Mouse (Mus musculus) heart, embryonic 14.5 days (tissue): ENCODE data around the gene Imp3. TPM values are rescaled to one million over a fixed set of nuclear protein-coding genes. Genes with fewer than 3 reads are reported as not detected.
"Not testable (repeated sequence)": the region's sequence is repeated elsewhere in the genome, so short reads cannot be mapped to it uniquely, and the experiment has no call there.

Experiments used
- ATAC-seq: fragments of 200-750 bp; cut with Nextera tagmentation; 2 replicates; pipeline ENCODE4 v1.8.0; 2017; ENCODE audit warnings: low read depth, moderate TSS enrichment; ENCODE audit not compliant: insufficient number of reproducible peaks, insufficient read depth, low FRiP score
- H3K27ac ChIP-seq, 2 experiments: fragments of 200-500 bp in 1 of 2; fragments of 300-500 bp in 1 of 2; sonication (generic) in 1 of 2; replicated peaks in 1 of 2; 2 replicates each; pipeline ENCODE4 v1.5.1; 2012 to 2014; ENCODE audit warnings: low read depth in 2 of 2, low read length in 2 of 2, control low read depth in 1 of 2, mild to moderate bottlenecking in 1 of 2, mixed read lengths in 1 of 2; ENCODE audit not compliant: control insufficient read depth in 1 of 2, insufficient read depth in 1 of 2
- H3K27me3 ChIP-seq: fragments of 300-500 bp; sonication (generic); 2 replicates; pipeline ENCODE4 v1.6.1; 2014; ENCODE audit warnings: mild to moderate bottlenecking, low read length, control low read depth; ENCODE audit not compliant: control insufficient read depth, insufficient read depth
- H3K36me3 ChIP-seq: fragments of 300-500 bp; sonication (generic); 2 replicates; pipeline ENCODE4 v1.6.1; 2014; ENCODE audit warnings: mild to moderate bottlenecking, control low read depth, low read length, mixed read lengths; ENCODE audit not compliant: control insufficient read depth, insufficient read depth
- H3K4me1 ChIP-seq, 2 experiments: fragments of 200-500 bp in 1 of 2; fragments of 300-500 bp in 1 of 2; sonication (generic) in 1 of 2; 2 replicates each; pipeline ENCODE4 v1.6.1; 2012 to 2014; ENCODE audit warnings: low read length in 2 of 2, control low read depth in 1 of 2, mixed read lengths in 1 of 2; ENCODE audit not compliant: control insufficient read depth in 2 of 2, insufficient read depth in 2 of 2
- H3K4me2 ChIP-seq: fragments of 300-500 bp; sonication (generic); 2 replicates; pipeline ENCODE4 v1.6.1; 2014; ENCODE audit warnings: mild to moderate bottlenecking, low read length
- H3K4me3 ChIP-seq, 2 experiments: fragments of 200-500 bp in 1 of 2; fragments of 300-500 bp in 1 of 2; sonication (generic) in 1 of 2; 2 replicates each; pipeline ENCODE4 v1.5.1; 2012 to 2014; ENCODE audit warnings: low read length in 2 of 2, mild to moderate bottlenecking in 2 of 2, control low read depth in 1 of 2, low read depth in 1 of 2, moderate library complexity in 1 of 2; ENCODE audit not compliant: control insufficient read depth in 1 of 2, insufficient read depth in 1 of 2
- H3K9ac ChIP-seq: fragments of 300-500 bp; sonication (generic); 2 replicates; pipeline ENCODE4 v1.6.1; 2014; ENCODE audit warnings: mild to moderate bottlenecking, low read length
- H3K9me3 ChIP-seq: fragments of 300-500 bp; sonication (generic); 2 replicates; pipeline ENCODE4 v1.6.1; 2016; ENCODE audit warnings: low read length, control low read depth; ENCODE audit not compliant: control insufficient read depth
- whole genome bisulfite sequencing: fragments of 180-500 bp; shearing (Covaris S2); extraction: QIAGEN DNeasy Blood & Tissue Kit; methylation state at CpG from one replicate; pipeline ENCODE4 v1.1.7; 2014; 5-methylcytosine and 5-hydroxymethylcytosine counted together
- polyA plus RNA-seq: library from polyadenylated mRNA; unstranded; fragments of >200 nt; fragmentation: Nextera tagmentation; extraction: Ambion mirVana; gene quantifications from 2 replicates; pipeline ENCODE4 v1.2.1, GENCODE M21; 2014

Imp3 gene
- polyA plus RNA-seq, 1 experiment from 2014 or later = 70.5 TPM

- not testable (repeated sequence) for H3K27me3 ChIP-seq, H3K9ac ChIP-seq, H3K36me3 ChIP-seq, H3K4me1 ChIP-seq, H3K4me2 ChIP-seq, H3K27ac ChIP-seq, ATAC-seq, H3K4me3 ChIP-seq, H3K9me3 ChIP-seq
- WGBS = 41% methylated on average over 4 of the region's 4 CpGs
Observed at GRCm38 (mm10) chr9:56909991-56910390, 27.3 kb upstream of the Imp3 start.

GRCm38 (mm10) chr9:56911017-56911416, 26.3 kb upstream of the Imp3 start:
- Histone ChIP-seq H3K27ac (no peak overlapping the region), H3K4me1 (peaks cover 2 to 5% of the 10 kb centered on the region in 2 experiments; a peak in 2 of 4 replicates), H3K9ac (no peak overlapping the region), H3K4me3 (no peak overlapping the region), H3K27me3 (no peaks in the 10 kb centered on the region), H3K36me3 (peaks cover 16% of the 10 kb centered on the region), H3K9me3 (no peaks in the 10 kb centered on the region), H3K4me2 (no peak overlapping the region)
- ATAC-seq = no peak
- WGBS = 48% methylated on average over 1 of the region's 1 CpGs

GRCm38 (mm10) chr9:56913991-56914390, 23.3 kb upstream of the Imp3 start:
- H3K27ac ChIP-seq = no peak overlapping the region
- 79% methylated on average over 9 of the region's 9 CpGs for WGBS
- peaks cover 45% of the 10 kb centered on the region for H3K36me3 ChIP-seq
- H3K9me3 ChIP-seq = no peaks in the 10 kb centered on the region
- H3K9ac ChIP-seq = no peak overlapping the region
- no peak for ATAC-seq
- no peak overlapping the region for H3K4me3 ChIP-seq
- H3K4me2 ChIP-seq = no peak overlapping the region
- H3K27me3 ChIP-seq = no peaks in the 10 kb centered on the region
- no peaks in the 10 kb centered on the region; a peak in 1 of 4 replicates for H3K4me1 ChIP-seq

GRCm38 (mm10) chr9:56915116-56915515, 22.2 kb upstream of the Imp3 start:
- Histone ChIP-seq H3K9me3 (no peaks in the 10 kb centered on the region), H3K4me2 (no peak overlapping the region), H3K27me3 (no peaks in the 10 kb centered on the region), H3K36me3 (peaks cover 57% of the 10 kb centered on the region), H3K4me3 (no peak overlapping the region), H3K27ac (no peak overlapping the region), H3K4me1 (no peaks in the 10 kb centered on the region; a peak in 1 of 4 replicates), H3K9ac (no peak overlapping the region)
- ATAC-seq = no peak
- 65% methylated on average over 1 of the region's 1 CpGs for WGBS

GRCm38 (mm10) chr9:56915695-56916410, 21.4 kb upstream of the Imp3 start:
- H3K4me3 ChIP-seq = no peak overlapping the region
- H3K9ac ChIP-seq = no peak overlapping the region
- no peaks in the 10 kb centered on the region for H3K9me3 ChIP-seq
- H3K36me3 ChIP-seq = peaks cover 62% of the 10 kb centered on the region
- WGBS = 67% methylated on average over 5 of the region's 5 CpGs
- H3K27me3 ChIP-seq = no peaks in the 10 kb centered on the region
- no peaks in the 10 kb centered on the region; a peak in 1 of 4 replicates for H3K4me1 ChIP-seq
- no peak overlapping the region for H3K27ac ChIP-seq
- H3K4me2 ChIP-seq = no peak overlapping the region
- ATAC-seq = no peak

- Histone ChIP-seq H3K27ac (no peak overlapping the region), H3K9ac (no peak overlapping the region), H3K4me2 (no peak overlapping the region), H3K4me3 (no peak overlapping the region), H3K4me1 (no peaks in the 10 kb centered on the region; a peak in 1 of 4 replicates), H3K36me3 (peaks cover 74% of the 10 kb centered on the region), H3K27me3 (no peaks in the 10 kb centered on the region), H3K9me3 (no peaks in the 10 kb centered on the region)
- no peak for ATAC-seq
- WGBS = 89% methylated on average over 2 of the region's 2 CpGs
Observed at GRCm38 (mm10) chr9:56917131-56917530, 20.1 kb upstream of the Imp3 start.

GRCm38 (mm10) chr9:56918466-56918865, 18.8 kb upstream of the Imp3 start:
- Histone ChIP-seq H3K27me3 (no peaks in the 10 kb centered on the region), H3K9ac (no peak overlapping the region), H3K4me1 (peaks cover 7 to 10% of the 10 kb centered on the region in 2 experiments), H3K9me3 (no peaks in the 10 kb centered on the region), H3K27ac (no peak overlapping the region), H3K4me3 (no peak overlapping the region), H3K4me2 (no peak overlapping the region), H3K36me3 (peaks cover 83% of the 10 kb centered on the region)
- WGBS = 94% methylated on average over 13 of the region's 13 CpGs
- ATAC-seq = no peak

- H3K4me2 ChIP-seq = peak overlapping the region; percentile 95
- peaks cover 50% of the 10 kb centered on the region for H3K36me3 ChIP-seq
- 77% methylated on average over 4 of the region's 4 CpGs for WGBS
- 0 out of 4 replicates have a peak overlapping the region, but pooled peaks of 1 of the 2 experiments have one; percentile 65 for H3K4me3 ChIP-seq
- H3K27me3 ChIP-seq = no peaks in the 10 kb centered on the region
- peak overlapping the region; percentile 86 for H3K27ac ChIP-seq
- H3K9me3 ChIP-seq = no peaks in the 10 kb centered on the region
- peaks cover 36 to 41% of the 10 kb centered on the region in 2 experiments for H3K4me1 ChIP-seq
- ATAC-seq = no peak
- peak overlapping the region; percentile 72 for H3K9ac ChIP-seq
Observed at GRCm38 (mm10) chr9:56922746-56923145, 14.5 kb upstream of the Imp3 start.
